Mouse (Mus musculus) adrenal gland, adult 18-20 months (tissue): ENCODE data around the gene Pnpla2. TPM values are rescaled to one million over a fixed set of nuclear protein-coding genes. Genes with fewer than 3 reads are reported as not detected.

ENCODE experiments used
- total RNA-seq, 2 experiments: library from RNA; stranded (reverse); gene quantifications; 1 replicate in 1 of 2; 2 replicates in 1 of 2; pipeline ENCODE4 v1.2.3; 2021

Pnpla2 gene
- total RNA-seq, 2 experiments from 2014 or later, result 739 to 1,290 TPM

Other genes starting within 250 kb of the Pnpla2 start
- under 1 TPM; 0.13 to 0.33 TPM for gene Lmntd2, start 241.1 kb upstream of the Pnpla2 start, total RNA-seq
- gene Rassf7, start 239.3 kb upstream of the Pnpla2 start, total RNA-seq, result 1 to 10 TPM; 1.4 to 2.6 TPM
- 10 to 100 TPM; 75.8 to 76.0 TPM for gene Phrf1, start 226.4 kb upstream of the Pnpla2 start, total RNA-seq
- 1 to 10 TPM; 7.9 to 8.4 TPM for gene Irf7, start 188.7 kb upstream of the Pnpla2 start, total RNA-seq
- 1 to 10 TPM; 1.6 to 9.5 TPM for gene Cdhr5, start 178.4 kb upstream of the Pnpla2 start, total RNA-seq
- gene Sct, start 176.1 kb upstream of the Pnpla2 start, total RNA-seq, result not detected
- under 1 TPM; 0.19 to 0.27 TPM for gene Drd4, start 163.2 kb upstream of the Pnpla2 start, total RNA-seq
- 10 to 100 TPM; 21.9 to 30.3 TPM for gene Deaf1, start 127.5 kb upstream of the Pnpla2 start, total RNA-seq
- 10 to 100 TPM; 25.7 to 25.9 TPM for gene Tmem80, start 127.5 kb upstream of the Pnpla2 start, total RNA-seq
- 1 to 10 TPM; 1.9 to 2.7 TPM for gene Eps8l2, start 116.3 kb upstream of the Pnpla2 start, total RNA-seq
- gene Taldo1, start 63.0 kb upstream of the Pnpla2 start, total RNA-seq, result 100 to 1,000 TPM; 677 to 814 TPM
- gene Gatd1, start 41.1 kb upstream of the Pnpla2 start, total RNA-seq, result 10 to 100 TPM; 25.5 to 35.3 TPM
- 1 to 10 TPM; 1.7 to 2.4 TPM for gene Cend1, start 25.7 kb upstream of the Pnpla2 start, total RNA-seq
- 100 to 1,000 TPM; 104 to 105 TPM for gene Slc25a22, start 17.3 kb upstream of the Pnpla2 start, total RNA-seq
- 1 to 10 TPM; 1.1 to 1.4 TPM for gene Pidd1, start 11.2 kb upstream of the Pnpla2 start, total RNA-seq
- gene Rplp2, start 7.8 kb upstream of the Pnpla2 start, total RNA-seq, result 1,000 to 10,000 TPM in 1 of 2 experiments, 100 to 1,000 TPM in 1; 949 to 1,096 TPM
- 10 to 100 TPM; 11.2 to 12.5 TPM for gene Cracr2b, start 5.9 kb downstream of the Pnpla2 start, total RNA-seq
- gene Cd151, start 12.2 kb downstream of the Pnpla2 start, total RNA-seq, result 100 to 1,000 TPM; 317 to 379 TPM
- gene Polr2l, start 19.9 kb downstream of the Pnpla2 start, total RNA-seq, result 100 to 1,000 TPM; 104 to 114 TPM
- gene Tspan4, start 20.0 kb downstream of the Pnpla2 start, total RNA-seq, result 10 to 100 TPM; 49.6 to 61.3 TPM
- 10 to 100 TPM; 54.5 to 59.0 TPM for gene Chid1, start 84.7 kb downstream of the Pnpla2 start, total RNA-seq
- gene Ap2a2, start 107.0 kb downstream of the Pnpla2 start, total RNA-seq, result 10 to 100 TPM; 56.4 to 83.8 TPM
- gene Muc6, start 200.1 kb downstream of the Pnpla2 start, total RNA-seq, result not detected
- 1 to 10 TPM in 1 of 2 experiments, under 1 TPM in 1; 0.50 to 2.7 TPM for gene Muc2, start 235.1 kb downstream of the Pnpla2 start, total RNA-seq